Mouse (Mus musculus): Measurements from ENCODE around the gene Bad.

GRCm38 (mm10) chr19:6999360-7000063 lies 57.9 kb downstream of the Bad start:
- TF ChIP-seq CTCF (IDR thresholded peaks at IDR 0.05; ENCODE audit: extremely low read depth, insufficient read length, insufficient replicate concordance, low read depth, low read length) (no peak), POLR2A (IDR thresholded peaks at IDR 0.05; ENCODE audit: low read depth, low read length) (no peak)

Data from small intestine, adult 2 months (tissue).